ENCODE assay signal across 20 mouse cellular contexts in the genomic region with DNA sequence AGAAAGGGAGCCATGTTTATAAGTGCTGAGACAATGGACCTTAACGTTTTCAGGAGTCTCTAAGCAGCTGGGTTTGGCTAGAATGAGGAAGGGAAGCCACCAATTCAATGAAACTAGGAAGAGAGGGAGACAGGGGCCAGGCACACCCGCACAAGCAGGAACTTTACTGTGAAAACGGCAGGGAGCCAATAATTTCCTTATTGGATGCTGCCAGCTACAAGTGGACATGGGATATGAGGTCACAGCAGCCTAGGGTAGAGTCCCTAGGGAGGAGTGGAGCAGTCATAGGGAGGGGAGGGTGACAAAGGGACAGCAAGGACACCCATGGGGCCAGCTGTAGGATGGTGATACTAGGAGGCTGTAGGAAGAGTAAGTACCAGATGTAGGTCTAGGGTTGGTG. TPM values are rescaled to one million over a fixed set of nuclear protein-coding genes. Genes with fewer than 3 reads are reported as not detected.
A peak's percentile ranks its signal among the peaks of the same experiment; 100 is the strongest.
DNase-seq lines count a peak whose midpoint lies in the region; ATAC-seq and TF ChIP-seq lines count a peak whose summit lies in the region.
"Had no signal": no experiment of that assay in that cellular context is flagged by ENCODE, and none has a peak within 500 bp of the region (broad histone marks: within the 10 kb centered on the region; RNA-seq: fewer than 3 reads in every experiment).

No protein-coding gene starts in this region.

- no peaks in the 10 kb centered on the region for H3K9me3 ChIP-seq in heart, embryonic 16.5 days (replicated peaks; ENCODE audit: control insufficient read depth, low read length)
- no peaks in the 10 kb centered on the region for H3K9me3 ChIP-seq in liver, embryonic 15.5 days (replicated peaks)
- H3K9me3 ChIP-seq in liver, postnatal 0 days (ENCODE audit: low read length), result no peaks in the 10 kb centered on the region
- H3K9me3 ChIP-seq: forebrain, embryonic 13.5 days; hindbrain, embryonic 12.5 days; kidney, embryonic 15.5 days; limb, embryonic 10.5 days; midbrain, embryonic 13.5 days had no signal

- TF ChIP-seq CTCF in liver, postnatal 0 days (IDR thresholded peaks at IDR 0.05; ENCODE audit: low read depth), result no peak

- DNase-seq in heart, adult 9 months (ENCODE audit: low spot score in 2 of 2), result no peak
- no peak for DNase-seq in liver, postnatal 0 days
- peak; percentile 66 for DNase-seq in lung, postnatal 25 days (ENCODE audit: low spot score)
- no peak for DNase-seq in cerebellum, adult 18-20 months
- DNase-seq: adrenal gland, adult 8-10 months; cerebellum, adult 9-10 months; heart, postnatal 10 days; thymus, adult 2 months; thymus, postnatal 4 days had no signal

- no peak overlapping the region for H3K9ac ChIP-seq in heart, embryonic 16.5 days (ENCODE audit: low read length)
- no peak overlapping the region for H3K9ac ChIP-seq in liver, embryonic 15.5 days
- no peak overlapping the region for H3K9ac ChIP-seq in liver, postnatal 0 days (replicated peaks)
- H3K9ac ChIP-seq: forebrain, embryonic 13.5 days; hindbrain, embryonic 12.5 days; kidney, embryonic 15.5 days; midbrain, embryonic 13.5 days had no signal

- H3K27me3 ChIP-seq in heart, embryonic 16.5 days (ENCODE audit: control insufficient read depth, insufficient read depth, low read length), result no peaks in the 10 kb centered on the region
- no peaks in the 10 kb centered on the region for H3K27me3 ChIP-seq in liver, embryonic 15.5 days
- H3K27me3 ChIP-seq in liver, postnatal 0 days (ENCODE audit: insufficient read depth, low read length), result no peaks in the 10 kb centered on the region
- H3K27me3 ChIP-seq: kidney, embryonic 15.5 days had no signal

- H3K27ac ChIP-seq in heart, embryonic 16.5 days (ENCODE audit: low read length), result peak overlapping the region; percentile 98
- H3K27ac ChIP-seq in liver, embryonic 15.5 days (replicated peaks), result peak overlapping the region; percentile 3; the same call in 1 of the 2 replicates
- no peak overlapping the region for H3K27ac ChIP-seq in liver, postnatal 0 days (ENCODE audit: low read depth)
- peak overlapping the region; percentile 40; the same call in 1 of the 2 replicates for H3K27ac ChIP-seq in brown adipose tissue, adult 24 weeks (replicated peaks; ENCODE audit: low read depth, low read length)
- H3K27ac ChIP-seq: forebrain, embryonic 13.5 days; hindbrain, embryonic 12.5 days; limb, embryonic 10.5 days; midbrain, embryonic 13.5 days; stomach, postnatal 0 days had no signal

- TF ChIP-seq EP300 in liver, postnatal 0 days (IDR thresholded peaks at IDR 0.05; ENCODE audit: low read depth), result no peak

- H3K4me3 ChIP-seq in heart, embryonic 16.5 days (ENCODE audit: low read length), result no peak overlapping the region
- no peak overlapping the region for H3K4me3 ChIP-seq in liver, embryonic 15.5 days (replicated peaks)
- no peak overlapping the region for H3K4me3 ChIP-seq in liver, postnatal 0 days (ENCODE audit: low read depth, low read length)
- H3K4me3 ChIP-seq in brown adipose tissue, adult 24 weeks (ENCODE audit: insufficient read depth, low read depth, low read length), result no peak overlapping the region
- H3K4me3 ChIP-seq: forebrain, embryonic 13.5 days; hindbrain, embryonic 12.5 days; kidney, embryonic 15.5 days; limb, embryonic 10.5 days; midbrain, embryonic 13.5 days had no signal

- WGBS in heart, embryonic 16.5 days, result 73% methylated on average over 3 of the region's 3 CpGs
- 42% methylated on average over 3 of the region's 3 CpGs for WGBS in liver, embryonic 15.5 days (ENCODE audit: insufficient replicate concordance)
- WGBS in liver, postnatal 0 days (ENCODE audit: insufficient replicate concordance), result 48% methylated on average over 3 of the region's 3 CpGs

- H3K36me3 ChIP-seq in heart, embryonic 16.5 days (ENCODE audit: control insufficient read depth, insufficient read depth), result peaks cover 12% of the 10 kb centered on the region
- H3K36me3 ChIP-seq in liver, embryonic 15.5 days (replicated peaks), result peaks cover 18% of the 10 kb centered on the region
- H3K36me3 ChIP-seq in liver, postnatal 0 days (replicated peaks; ENCODE audit: insufficient read depth, low read length), result peaks cover 12% of the 10 kb centered on the region
- H3K36me3 ChIP-seq: midbrain, embryonic 13.5 days had no signal

- peaks cover 47% of the 10 kb centered on the region for H3K4me1 ChIP-seq in heart, embryonic 16.5 days (ENCODE audit: control insufficient read depth, insufficient read depth, low read length)
- H3K4me1 ChIP-seq in liver, embryonic 15.5 days (replicated peaks), result peaks cover 76% of the 10 kb centered on the region
- peaks cover 39% of the 10 kb centered on the region for H3K4me1 ChIP-seq in liver, postnatal 0 days (ENCODE audit: insufficient read depth)
- peaks cover 12% of the 10 kb centered on the region for H3K4me1 ChIP-seq in brown adipose tissue, adult 24 weeks (ENCODE audit: control insufficient read depth, insufficient read depth, insufficient read length, low read length)

- no peak for ATAC-seq in heart, embryonic 16.5 days (replicated peaks; ENCODE audit: extremely low read depth, insufficient read depth, low FRiP score)
- no peak for ATAC-seq in liver, embryonic 15.5 days (ENCODE audit: insufficient read depth)
- ATAC-seq in liver, postnatal 0 days, result no peak
- ATAC-seq: forebrain, embryonic 13.5 days; intestine, postnatal 0 days; midbrain, embryonic 13.5 days had no signal

- no peak overlapping the region for H3K4me2 ChIP-seq in heart, embryonic 16.5 days (ENCODE audit: low read depth, low read length)
- H3K4me2 ChIP-seq in liver, embryonic 15.5 days, result no peak overlapping the region
- H3K4me2 ChIP-seq in liver, postnatal 0 days (ENCODE audit: low read depth, low read length), result no peak overlapping the region
- H3K4me2 ChIP-seq: forebrain, embryonic 13.5 days; hindbrain, embryonic 12.5 days; kidney, embryonic 15.5 days; midbrain, embryonic 13.5 days had no signal

RNA-seq across cellular contexts. Expression of gene Prx, which starts 6.1 kb away (rescaled TPM):
- 1.7 and 2.7 TPM in 2 replicates for polyA plus RNA-seq in heart, embryonic 16.5 days (2015; fragmentation: Nextera tagmentation; extraction: Ambion mirVana)
- polyA plus RNA-seq in liver, embryonic 15.5 days (2015; fragmentation: Nextera tagmentation; extraction: Ambion mirVana), result 0.67 and 0.75 TPM in 2 replicates
- 0.25 and 0.28 TPM in 2 replicates for polyA plus RNA-seq in liver, postnatal 0 days (2015; fragmentation: Nextera tagmentation; extraction: Ambion mirVana)
- 0.32 and 0.50 TPM in 2 replicates for polyA plus RNA-seq in brown adipose tissue, adult 24 weeks (2012; ENCODE audit: insufficient read depth, insufficient read length, missing spikeins)

RNA-seq across cellular contexts. Expression of gene Sertad1, which starts 6.3 kb away (rescaled TPM):
- polyA plus RNA-seq in heart, embryonic 16.5 days (2015; fragmentation: Nextera tagmentation; extraction: Ambion mirVana), result 36.4 and 44.0 TPM in 2 replicates
- 28.2 and 29.6 TPM in 2 replicates for polyA plus RNA-seq in liver, embryonic 15.5 days (2015; fragmentation: Nextera tagmentation; extraction: Ambion mirVana)
- 18.3 and 18.5 TPM in 2 replicates for polyA plus RNA-seq in liver, postnatal 0 days (2015; fragmentation: Nextera tagmentation; extraction: Ambion mirVana)
- polyA plus RNA-seq in brown adipose tissue, adult 24 weeks (2012; ENCODE audit: insufficient read depth, insufficient read length, missing spikeins), result 10.1 and 13.6 TPM in 2 replicates

RNA-seq across cellular contexts. Expression of gene Sertad3, which starts 19.5 kb away (rescaled TPM):
- polyA plus RNA-seq in heart, embryonic 16.5 days (2015; fragmentation: Nextera tagmentation; extraction: Ambion mirVana), result 22.1 and 23.4 TPM in 2 replicates
- 35.6 and 38.9 TPM in 2 replicates for polyA plus RNA-seq in liver, embryonic 15.5 days (2015; fragmentation: Nextera tagmentation; extraction: Ambion mirVana)
- polyA plus RNA-seq in liver, postnatal 0 days (2015; fragmentation: Nextera tagmentation; extraction: Ambion mirVana), result 16.2 and 17.0 TPM in 2 replicates
- 4.2 and 8.3 TPM in 2 replicates for polyA plus RNA-seq in brown adipose tissue, adult 24 weeks (2012; ENCODE audit: insufficient read depth, insufficient read length, missing spikeins)

RNA-seq across cellular contexts. Expression of gene Hipk4, which starts 30.0 kb away (rescaled TPM):
- 0.25 and 0.38 TPM in 2 replicates for polyA plus RNA-seq in heart, embryonic 16.5 days (2015; fragmentation: Nextera tagmentation; extraction: Ambion mirVana)
- polyA plus RNA-seq in liver, embryonic 15.5 days (2015; fragmentation: Nextera tagmentation; extraction: Ambion mirVana), result 0.10 and 0.16 TPM in 2 replicates
- 0.04 TPM in 1 of 2 replicates, not detected in the other for polyA plus RNA-seq in liver, postnatal 0 days (2015; fragmentation: Nextera tagmentation; extraction: Ambion mirVana)
- polyA plus RNA-seq in brown adipose tissue, adult 24 weeks (2012; ENCODE audit: insufficient read depth, insufficient read length, missing spikeins), result not detected in 2 replicates
- polyA plus RNA-seq: liver, adult 2 months had no signal

RNA-seq across cellular contexts. Expression of gene Blvrb, which starts 45.2 kb away (rescaled TPM):
- polyA plus RNA-seq in heart, embryonic 16.5 days (2015; fragmentation: Nextera tagmentation; extraction: Ambion mirVana), result 48.3 and 52.3 TPM in 2 replicates
- polyA plus RNA-seq in liver, embryonic 15.5 days (2015; fragmentation: Nextera tagmentation; extraction: Ambion mirVana), result 920 and 1,009 TPM in 2 replicates
- polyA plus RNA-seq in liver, postnatal 0 days (2015; fragmentation: Nextera tagmentation; extraction: Ambion mirVana), result 372 and 407 TPM in 2 replicates
- polyA plus RNA-seq in brown adipose tissue, adult 24 weeks (2012; ENCODE audit: insufficient read depth, insufficient read length, missing spikeins), result 80.2 and 109 TPM in 2 replicates
